Mouse (Mus musculus) adrenal gland, adult 2 months (tissue): ENCODE data around the gene 4930544D05Rik. TPM values are rescaled to one million over a fixed set of nuclear protein-coding genes. Genes with fewer than 3 reads are reported as not detected.
A peak's percentile ranks its signal among the peaks of the same experiment; 100 is the strongest.
"Not testable (repeated sequence)": the region's sequence is repeated elsewhere in the genome, so short reads cannot be mapped to it uniquely, and the experiment has no call there.

Experiments used
- DNase-seq: peaks from one replicate; pipeline ENCODE4 v3.0.0; 2021
- long read RNA-seq: library from polyadenylated mRNA; stranded (forward); transcript quantifications from one replicate; pipeline ENCODE4 v2.0.0, GENCODE M21; 2021
- polyA plus RNA-seq: library from polyadenylated mRNA; depleted of rRNA; stranded (reverse); fragments of >200 nt; gene quantifications from 2 replicates; pipeline ENCODE4 v1.2.3, GENCODE M21; 2012; rRNA removed
- total RNA-seq, 2 experiments: library from RNA; stranded (reverse); gene quantifications; 2 replicates each; pipeline ENCODE4 v1.2.3; 2021

Gene 4930544D05Rik
- not detected for total RNA-seq
- polyA plus RNA-seq, result not detected in 2 replicates
- long read RNA-seq, result 0 reads

DNA sequence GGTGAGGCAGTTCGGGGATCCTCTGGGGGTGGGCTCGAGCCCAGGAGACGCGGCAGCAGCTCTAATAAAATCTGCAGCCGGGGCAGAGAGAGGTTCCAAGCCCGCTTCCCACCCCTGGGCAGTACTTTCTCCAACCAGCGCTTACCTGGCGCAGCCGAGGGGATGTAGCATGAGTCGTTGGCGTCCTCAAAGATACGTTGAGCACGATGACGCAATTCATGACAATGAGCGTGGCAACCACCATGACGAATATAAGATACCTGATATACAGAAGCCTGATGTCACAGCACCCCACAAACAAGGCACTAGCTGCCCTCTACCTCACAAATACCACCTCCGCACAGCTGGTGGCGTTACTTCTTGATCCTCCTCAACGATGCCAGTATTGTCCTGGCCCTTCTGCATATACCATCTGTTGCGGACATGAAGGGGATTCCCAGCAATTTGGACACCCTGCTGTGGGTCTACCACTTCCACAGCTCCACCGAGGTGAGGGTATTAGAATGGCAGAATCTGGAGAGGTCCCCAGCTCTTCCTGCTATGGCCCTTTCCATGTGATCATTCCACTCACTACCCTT is at the start of gene 4930544D05Rik:
TSS of gene 4930544D05Rik (plus strand) at position 333 of the 578 bp plus-strand sequence.
- no peak for DNase-seq

DNA sequence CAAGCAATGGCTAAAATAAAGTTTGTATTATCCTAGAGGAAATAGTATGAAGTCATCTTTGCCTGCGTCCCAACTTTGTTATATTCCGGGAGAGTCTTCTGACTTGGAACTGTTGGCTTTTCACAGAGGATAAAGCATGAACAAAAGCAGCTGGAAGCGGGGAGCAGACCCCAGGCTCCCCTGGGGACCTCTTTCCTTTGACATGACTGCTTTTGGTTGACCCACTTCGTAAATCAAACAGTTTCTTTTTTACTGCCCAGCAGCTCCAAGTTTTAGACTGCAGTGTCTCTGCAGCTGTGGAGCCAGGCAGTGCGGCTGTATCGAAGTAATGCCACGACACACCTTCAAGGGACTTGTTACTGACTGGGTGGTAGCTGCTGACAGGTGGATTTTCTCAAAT is 49.1 kb upstream of the 4930544D05Rik start:
- DNase-seq, result no peak

- not testable (repeated sequence) for DNase-seq
Measured at GRCm38 (mm10) chr11:70570614-70571013, 45.0 kb upstream of the 4930544D05Rik start.

DNA sequence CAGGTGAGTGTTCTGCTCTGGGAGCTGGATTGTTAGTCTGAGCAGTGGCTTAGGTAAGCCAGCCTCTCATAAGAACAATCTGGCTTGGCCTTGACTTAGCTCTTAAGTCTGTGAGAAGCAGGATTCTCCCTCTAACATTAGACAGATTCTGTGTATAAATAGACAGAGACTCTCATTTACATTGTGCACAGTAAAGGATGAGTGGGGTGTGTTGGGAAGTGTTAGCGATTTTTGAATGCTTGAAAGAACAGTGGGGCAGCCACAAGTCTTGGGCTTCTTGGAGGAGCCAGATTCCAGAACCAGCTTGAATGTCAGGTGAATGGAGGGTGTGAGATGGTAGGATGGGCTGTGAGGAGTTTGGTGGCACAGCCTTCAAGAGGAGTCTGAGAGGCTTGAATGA is 44.0 kb upstream of the 4930544D05Rik start:
- no peak for DNase-seq

GRCm38 (mm10) chr11:70572348-70572902 is 43.2 kb upstream of the 4930544D05Rik start:
- DNase-seq, result no peak

GRCm38 (mm10) chr11:70573872-70574271 is 41.8 kb upstream of the 4930544D05Rik start:
- DNase-seq, result no peak

DNA sequence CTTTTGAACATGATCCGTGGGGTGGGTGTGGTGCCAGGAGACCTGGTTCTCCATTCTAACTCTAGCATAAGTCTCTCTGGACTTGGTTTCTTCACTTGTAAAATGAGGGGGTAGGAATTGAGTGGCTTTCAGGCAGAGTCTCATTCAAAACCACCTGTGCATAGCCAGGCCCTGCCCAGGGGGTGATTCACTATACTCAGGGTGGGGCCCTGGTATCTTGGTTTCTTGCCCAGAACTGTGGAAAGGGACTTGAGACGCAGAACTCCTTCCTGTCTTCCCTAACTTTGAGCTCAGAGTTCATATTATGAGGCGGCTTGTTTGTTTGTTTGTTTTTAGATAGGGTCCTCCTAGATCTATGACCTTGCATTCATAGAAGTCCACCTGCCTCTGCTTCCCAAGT is 38.4 kb upstream of the 4930544D05Rik start:
- DNase-seq, result no peak

GRCm38 (mm10) chr11:70578962-70579361 is 36.7 kb upstream of the 4930544D05Rik start:
- DNase-seq, result no peak

DNA sequence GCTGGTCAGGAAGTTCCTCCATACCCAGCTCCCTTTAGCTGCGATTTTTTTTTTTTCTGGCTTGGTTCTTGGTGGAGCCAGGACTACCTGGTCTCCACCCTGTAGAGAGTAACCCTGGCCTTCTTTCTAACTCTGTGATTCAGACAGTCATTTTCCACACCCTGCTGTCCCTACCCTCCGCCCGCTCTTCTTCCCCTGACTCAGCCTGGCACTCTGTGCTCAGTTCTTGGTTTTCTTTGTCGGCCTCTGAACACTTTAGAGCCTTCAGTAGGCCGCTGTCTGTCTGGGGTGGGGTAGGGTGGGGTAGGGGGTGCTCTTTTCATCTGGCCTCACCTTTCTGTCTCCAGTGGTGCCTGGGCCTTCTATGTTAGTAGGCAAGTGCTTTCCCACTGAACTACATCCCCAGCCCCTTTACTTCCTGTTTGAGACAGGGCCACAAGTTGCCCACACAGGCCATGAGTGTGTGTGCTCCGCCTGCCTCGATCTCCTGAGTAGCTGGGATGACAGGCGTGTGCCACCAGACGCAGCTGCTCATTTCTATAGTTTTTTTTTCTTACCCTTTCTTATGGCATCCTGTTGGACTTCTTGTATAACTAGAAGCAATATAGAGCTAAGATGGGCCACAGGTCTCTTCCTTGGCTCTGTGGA is 35.8 kb upstream of the 4930544D05Rik start:
- DNase-seq, result peak; percentile 59

DNA sequence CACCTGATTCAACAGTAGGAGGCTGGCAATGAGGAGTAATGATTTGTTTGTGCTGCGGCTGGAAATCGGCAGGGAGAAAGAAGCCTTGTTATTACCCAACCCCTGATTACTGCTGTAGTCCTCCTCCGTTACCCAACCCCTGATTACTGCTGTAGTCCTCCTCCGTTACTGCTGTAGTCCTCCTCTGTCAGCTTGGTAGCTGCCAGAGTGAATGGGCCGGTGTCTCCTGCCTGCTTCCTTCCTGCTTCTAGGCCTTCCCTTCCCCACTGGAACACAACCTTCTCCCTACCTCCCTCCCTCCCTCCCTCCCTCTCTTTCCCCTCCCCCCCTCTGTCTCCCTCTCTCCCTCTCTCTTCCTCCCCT is 35.3 kb upstream of the 4930544D05Rik start:
- no peak for DNase-seq

- DNase-seq, result no peak
Measured at GRCm38 (mm10) chr11:70580921-70581320, 34.7 kb upstream of the 4930544D05Rik start.

DNA sequence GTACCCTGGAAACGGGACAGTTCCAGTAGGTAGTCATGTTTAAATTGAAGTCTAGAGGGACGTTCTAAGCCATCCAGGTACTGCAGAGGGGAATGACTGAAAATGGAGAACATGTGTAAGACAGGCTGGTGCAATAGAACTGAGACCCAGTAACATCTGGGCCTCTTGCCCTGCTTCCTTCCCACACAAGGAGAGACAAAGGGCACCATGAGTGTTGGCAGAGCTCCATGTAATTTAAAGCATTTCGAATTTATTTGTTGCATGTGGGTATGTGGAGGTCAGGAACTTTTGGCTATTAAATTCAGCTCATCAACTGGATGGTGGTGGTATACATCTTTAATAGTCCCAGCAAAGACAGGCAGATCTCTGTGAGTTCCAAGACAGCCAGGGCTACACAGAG is 33.5 kb upstream of the 4930544D05Rik start:
- DNase-seq, result no peak

DNA sequence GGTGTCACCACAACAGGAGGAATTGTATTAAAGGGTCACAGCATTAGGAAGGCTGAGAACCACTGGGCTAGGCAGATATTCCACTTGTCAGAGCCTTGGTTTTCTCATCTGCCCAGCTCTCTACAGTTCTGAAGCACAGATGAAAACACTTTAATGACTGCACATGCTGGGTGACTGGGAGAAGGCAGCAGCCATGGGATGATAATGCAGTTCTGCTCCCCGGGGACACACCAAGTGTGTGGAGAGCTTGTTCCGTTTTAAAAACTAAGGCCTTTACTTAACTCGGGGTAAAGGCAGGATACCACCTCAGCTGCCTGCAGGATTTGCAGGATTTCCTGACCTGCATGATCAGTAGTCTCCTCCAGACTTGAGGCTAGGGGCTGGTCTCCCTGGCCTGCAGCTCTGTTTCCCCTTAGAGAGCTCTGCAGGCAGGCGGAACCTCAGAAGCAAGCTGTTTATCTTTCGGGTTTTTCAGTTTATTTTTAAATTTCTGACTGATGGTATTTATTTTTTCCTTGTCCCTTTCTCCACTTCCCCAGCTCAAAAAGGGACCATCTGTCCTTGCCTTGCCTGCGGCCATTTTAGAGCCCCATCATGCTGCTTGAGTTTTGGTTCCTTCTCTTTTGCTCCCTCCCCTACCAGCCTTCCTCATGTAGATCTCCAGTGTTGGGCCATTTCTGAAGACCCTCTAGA is 32.5 kb upstream of the 4930544D05Rik start:
- no peak for DNase-seq

DNA sequence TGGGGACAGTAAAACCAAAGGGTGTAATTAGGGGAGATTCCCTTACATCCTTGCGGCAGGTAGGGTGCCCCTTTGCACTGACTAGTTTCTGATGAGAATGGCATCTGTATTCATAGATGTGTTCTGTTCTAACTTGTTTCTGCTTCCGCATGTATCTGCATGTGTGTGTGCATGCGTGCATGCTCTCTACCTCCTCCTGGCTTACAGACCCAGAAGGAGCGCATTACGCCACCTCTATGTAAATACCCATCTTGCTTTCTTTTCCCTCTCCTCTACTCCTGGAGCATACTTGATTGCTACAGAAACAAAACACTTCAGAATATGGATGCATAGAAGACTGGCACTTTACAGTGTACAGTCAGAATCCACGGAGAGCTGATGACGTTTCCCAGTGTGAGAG is 31.9 kb upstream of the 4930544D05Rik start:
- no peak for DNase-seq

- DNase-seq, result peak; percentile 76
Measured at GRCm38 (mm10) chr11:70585457-70585856, 30.2 kb upstream of the 4930544D05Rik start.

DNA sequence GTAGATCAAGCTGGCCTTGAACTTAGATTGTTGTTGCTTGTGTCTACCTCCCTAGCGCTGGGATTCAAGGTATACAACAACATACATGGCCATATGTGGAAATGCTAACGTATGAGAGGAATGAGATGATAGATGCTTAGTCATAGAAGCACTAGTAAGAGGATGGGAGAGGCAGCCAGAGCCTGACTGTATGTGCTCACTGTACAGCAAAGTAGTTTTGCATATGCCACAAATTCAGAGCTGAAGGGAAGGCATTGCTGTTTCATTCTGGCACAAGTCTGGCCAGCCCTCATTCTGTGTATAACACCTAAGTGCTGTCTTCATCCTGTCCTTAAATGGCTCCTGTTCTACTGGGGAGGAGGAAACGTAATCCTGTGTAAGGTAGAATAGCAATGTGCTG is 29.4 kb upstream of the 4930544D05Rik start:
- DNase-seq, result no peak

DNA sequence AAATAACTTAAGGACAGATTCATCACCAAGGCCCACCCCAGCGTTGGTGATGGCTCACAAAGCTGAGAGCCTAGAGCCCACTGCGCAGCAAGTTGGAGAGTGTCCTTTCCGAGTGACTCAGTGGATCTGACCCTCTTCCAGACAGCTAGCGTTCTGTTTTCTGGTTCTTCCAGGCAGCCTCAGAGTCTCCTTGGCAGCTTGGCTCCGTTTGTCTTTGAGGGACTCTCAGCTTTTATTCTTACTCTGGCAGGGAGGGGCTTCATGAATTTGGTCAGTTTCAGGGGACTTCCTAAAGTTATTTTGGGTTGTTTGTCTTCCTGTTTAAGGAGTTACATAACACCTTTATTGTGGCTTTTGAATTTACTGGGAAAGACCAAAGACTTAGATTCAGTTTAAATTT is 28.7 kb upstream of the 4930544D05Rik start:
- no peak for DNase-seq

- DNase-seq, result no peak
Measured at GRCm38 (mm10) chr11:70591733-70592132, 23.9 kb upstream of the 4930544D05Rik start.

- peak; percentile 45 for DNase-seq
Measured at GRCm38 (mm10) chr11:70594253-70594989, 21.2 kb upstream of the 4930544D05Rik start.

DNA sequence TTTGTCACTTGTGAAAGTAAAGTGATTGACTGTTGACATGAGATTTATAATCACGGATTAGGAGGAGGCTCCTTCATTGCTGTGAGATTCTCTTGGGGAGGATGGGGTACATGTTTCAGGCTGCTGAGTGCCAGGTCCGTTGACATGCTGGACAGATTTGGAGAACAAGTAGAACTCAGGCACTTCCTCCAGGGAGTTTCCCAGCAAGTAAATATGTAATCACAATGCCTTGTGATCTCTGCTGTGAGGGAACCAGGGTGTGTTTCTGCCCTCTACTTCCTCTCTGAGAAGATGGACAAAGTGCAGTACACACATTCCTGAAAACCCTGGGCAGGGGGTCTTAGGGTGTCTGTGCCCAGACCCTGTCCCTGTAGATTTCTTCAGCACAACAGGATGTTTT is 20.0 kb upstream of the 4930544D05Rik start:
- DNase-seq, result no peak

DNA sequence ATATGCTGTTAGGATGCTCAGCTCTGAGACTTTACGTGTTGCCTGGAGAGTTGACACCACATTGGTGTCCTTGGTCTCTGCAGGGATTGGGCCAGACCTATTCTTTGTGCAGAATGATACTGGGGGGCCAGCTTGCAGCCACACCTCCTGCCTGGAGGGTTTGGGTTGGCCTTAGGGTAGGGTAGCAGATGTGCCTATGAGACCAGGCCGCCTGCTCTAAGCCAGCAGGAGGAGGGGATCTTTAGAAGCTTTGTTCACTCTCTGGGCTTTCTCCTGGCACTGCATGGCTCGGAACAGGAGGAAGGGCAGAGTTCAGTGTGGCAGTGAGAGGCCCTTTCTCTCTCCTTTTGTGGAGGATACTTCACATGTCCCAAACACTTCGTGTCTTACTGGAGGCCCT is 19.6 kb upstream of the 4930544D05Rik start:
- DNase-seq, result no peak

DNA sequence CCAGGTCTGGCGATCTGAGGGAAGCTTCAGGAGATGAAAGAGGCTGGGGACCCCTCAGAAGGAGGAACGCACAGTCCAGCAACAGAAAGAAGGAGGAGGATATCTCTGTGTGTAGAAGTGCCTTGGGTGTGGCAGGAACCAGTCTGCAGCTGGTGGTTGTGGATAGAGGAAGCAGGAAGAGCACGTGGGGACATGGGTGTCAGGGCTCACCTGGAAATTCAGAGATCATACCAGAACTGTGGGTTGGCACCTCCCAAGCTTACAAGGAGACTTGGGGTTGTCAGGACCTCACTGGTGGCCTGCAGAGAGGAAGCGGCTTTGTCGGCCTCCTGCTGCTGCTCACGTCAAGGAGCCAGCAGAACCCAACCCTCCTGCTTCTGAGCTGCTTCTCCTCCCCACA is 18.3 kb upstream of the 4930544D05Rik start:
- no peak for DNase-seq
